Mouse (Mus musculus) cerebellum, adult 11-12 months (tissue): Measurements from ENCODE around the gene Zfp580.

Source experiments
- DNase-seq: peaks from one replicate; pipeline ENCODE4 v3.0.0; 2022

Zfp580 gene

DNA sequence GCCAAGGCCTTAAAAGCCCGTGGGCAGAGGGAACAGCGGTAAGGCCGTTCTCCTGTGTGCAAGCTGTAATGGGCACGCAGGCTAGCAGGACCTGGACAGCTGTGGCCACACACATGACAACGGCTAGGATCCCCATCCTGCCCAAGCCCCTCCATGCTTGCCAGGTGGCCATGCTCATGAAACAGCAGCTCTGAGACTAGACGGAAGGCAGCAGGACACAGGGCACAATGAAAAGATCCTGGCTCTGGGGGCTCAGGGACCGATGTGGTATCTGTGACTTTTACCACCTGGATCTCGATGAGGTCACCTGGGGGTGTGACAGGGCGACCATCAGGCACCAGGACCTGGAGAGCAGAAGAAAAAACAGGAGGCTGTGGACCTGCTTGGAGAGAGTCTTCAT lies 15.2 kb upstream of the Zfp580 start:
- no peak for DNase-seq

GRCm38 (mm10) chr7:5037026-5037425 lies 14.3 kb upstream of the Zfp580 start:
- no peak for DNase-seq

GRCm38 (mm10) chr7:5037467-5037866 lies 13.9 kb upstream of the Zfp580 start:
- no peak for DNase-seq

DNA sequence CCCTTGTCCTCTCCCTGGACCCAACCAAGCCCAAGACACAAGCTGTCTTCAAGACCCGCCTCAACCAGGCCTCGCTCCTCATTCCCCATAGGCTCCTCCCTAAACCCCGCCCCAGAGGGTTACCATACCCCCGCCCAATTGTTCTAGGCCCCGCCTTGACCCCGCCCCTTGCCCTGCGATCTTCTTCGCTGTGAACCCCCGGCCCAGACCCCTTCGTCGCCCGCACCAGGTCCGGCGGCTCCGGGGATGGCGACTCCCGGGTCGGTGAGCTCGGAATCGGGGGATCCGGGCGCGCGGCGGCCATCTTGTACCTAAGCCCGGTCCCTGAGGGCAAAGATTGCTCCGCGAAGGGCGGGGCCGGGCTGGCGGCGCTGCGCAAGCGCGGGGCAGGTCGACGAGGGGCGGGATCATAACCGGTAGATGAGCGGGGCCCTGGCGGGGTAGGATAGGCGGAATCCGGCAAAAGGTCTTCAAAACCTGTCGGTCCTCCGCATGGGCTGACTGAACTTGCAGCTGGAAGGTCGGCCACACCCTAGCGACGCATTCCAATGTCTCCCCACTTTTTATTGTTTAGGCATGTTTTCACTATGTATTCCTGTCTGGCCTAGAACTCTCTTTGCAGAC lies 13.1 kb upstream of the Zfp580 start, which contains the start of gene Zfp784:
TSS of gene Zfp784 (minus strand) at position 338 of the 624 bp plus-strand sequence.
- peak; percentile 94 for DNase-seq

DNA sequence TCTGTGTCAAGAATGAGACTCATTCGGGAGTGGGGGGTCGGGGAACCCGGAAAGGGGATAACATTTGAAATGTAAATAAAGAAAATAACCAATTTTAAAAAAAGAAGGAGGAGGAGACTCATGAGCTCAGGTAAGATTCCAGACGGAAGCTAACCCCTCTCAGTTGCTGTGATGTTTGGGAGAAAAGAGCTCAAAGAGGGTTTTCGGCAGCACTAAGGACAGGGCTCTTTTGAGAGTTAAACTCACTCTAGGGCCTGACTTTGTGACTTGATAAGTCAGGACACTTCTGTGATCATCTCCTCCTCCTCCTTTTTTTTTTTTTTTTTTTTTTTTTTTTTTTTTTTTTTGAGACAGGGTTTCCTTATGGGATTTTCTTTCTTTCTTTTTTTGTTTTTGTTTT lies 12.4 kb upstream of the Zfp580 start:
- no peak for DNase-seq

- DNase-seq = no peak
Observed at GRCm38 (mm10) chr7:5044981-5045380, 6.4 kb upstream of the Zfp580 start.

GRCm38 (mm10) chr7:5046112-5046511 lies 5.2 kb upstream of the Zfp580 start:
- no peak for DNase-seq

GRCm38 (mm10) chr7:5047313-5047712 lies 4.0 kb upstream of the Zfp580 start:
- DNase-seq = no peak

DNA sequence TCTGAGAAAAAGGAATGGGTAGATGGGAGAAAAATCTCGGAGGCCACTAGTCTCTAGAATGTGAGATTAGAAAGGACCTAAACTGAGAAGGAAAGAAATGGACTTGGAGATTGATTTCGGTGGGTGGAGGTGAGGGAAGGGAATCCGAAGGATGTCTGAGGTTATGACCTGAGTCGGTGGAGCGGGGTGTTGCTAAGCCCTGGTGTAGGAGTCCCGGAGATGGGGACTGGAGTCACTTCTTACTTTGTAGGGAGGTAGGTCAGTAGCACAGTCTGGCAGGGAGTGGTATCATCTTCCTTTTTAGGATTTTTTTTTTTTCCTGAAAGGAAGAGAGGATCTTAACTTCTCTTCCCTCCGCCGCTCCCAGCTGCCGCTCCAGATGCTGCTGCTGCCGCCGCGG lies 1.1 kb downstream of the Zfp580 start:
- no peak for DNase-seq

DNA sequence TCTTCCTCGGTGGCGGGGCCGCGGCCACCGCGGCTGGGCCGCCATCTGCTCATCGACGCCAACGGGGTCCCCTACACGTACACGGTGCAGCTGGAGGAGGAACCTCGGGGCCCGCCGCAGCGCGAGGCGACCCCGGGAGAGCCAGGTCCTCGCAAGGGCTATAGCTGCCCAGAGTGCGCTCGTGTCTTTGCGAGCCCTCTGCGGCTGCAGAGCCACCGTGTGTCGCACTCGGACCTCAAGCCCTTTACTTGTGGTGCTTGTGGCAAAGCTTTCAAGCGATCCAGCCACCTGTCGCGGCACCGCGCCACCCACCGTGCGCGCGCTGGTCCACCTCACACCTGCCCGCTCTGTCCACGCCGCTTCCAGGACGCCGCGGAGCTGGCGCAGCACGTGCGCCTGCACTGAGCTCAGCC lies 1.6 kb downstream of the Zfp580 start:
- DNase-seq = peak; percentile 62

GRCm38 (mm10) chr7:5053456-5054179 lies 2.3 kb downstream of the Zfp580 start:
- peak; percentile 52 for DNase-seq

GRCm38 (mm10) chr7:5056651-5057263 lies 5.4 kb downstream of the Zfp580 start:
- peak; percentile 74 for DNase-seq

DNA sequence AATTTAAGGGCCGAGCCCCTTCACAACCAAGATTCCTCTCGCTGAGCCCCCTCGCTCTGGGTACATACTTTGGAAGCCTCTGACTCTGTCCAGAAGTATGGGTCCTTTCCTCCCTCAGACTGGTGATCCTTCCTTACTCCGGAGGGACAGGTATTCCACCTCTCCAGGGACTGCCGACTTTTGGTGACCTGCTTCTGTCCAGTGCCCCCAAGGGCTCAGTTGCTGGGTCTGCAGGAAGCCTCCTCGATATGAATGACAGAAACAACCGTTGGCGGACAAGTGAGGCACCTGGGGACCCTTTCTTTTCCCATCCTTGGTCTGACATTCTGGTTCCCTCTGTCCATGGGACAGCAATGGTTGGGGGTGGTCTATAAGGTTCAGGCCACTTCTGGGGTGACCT lies 6.0 kb downstream of the Zfp580 start:
- peak; percentile 51 for DNase-seq

DNA sequence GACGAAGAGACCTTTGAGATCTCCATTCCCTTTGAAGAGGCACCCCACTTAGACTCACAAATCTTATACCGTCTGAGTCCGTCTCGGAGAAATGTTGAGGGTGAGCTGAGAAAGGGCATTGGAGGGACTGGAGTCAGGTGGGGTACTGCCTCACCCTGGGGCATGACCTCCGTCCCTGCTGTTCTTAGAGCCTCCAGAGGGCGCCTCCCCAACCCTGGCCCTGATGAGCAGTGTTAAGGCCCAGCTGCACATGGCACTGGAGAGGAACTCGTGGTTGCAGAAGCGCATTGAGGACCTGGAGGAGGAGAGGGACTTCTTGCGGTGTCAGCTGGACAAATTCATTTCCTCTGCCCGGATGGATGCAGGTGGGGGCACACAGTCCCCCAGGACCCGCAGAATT lies 6.5 kb downstream of the Zfp580 start:
- peak; percentile 55 for DNase-seq

DNA sequence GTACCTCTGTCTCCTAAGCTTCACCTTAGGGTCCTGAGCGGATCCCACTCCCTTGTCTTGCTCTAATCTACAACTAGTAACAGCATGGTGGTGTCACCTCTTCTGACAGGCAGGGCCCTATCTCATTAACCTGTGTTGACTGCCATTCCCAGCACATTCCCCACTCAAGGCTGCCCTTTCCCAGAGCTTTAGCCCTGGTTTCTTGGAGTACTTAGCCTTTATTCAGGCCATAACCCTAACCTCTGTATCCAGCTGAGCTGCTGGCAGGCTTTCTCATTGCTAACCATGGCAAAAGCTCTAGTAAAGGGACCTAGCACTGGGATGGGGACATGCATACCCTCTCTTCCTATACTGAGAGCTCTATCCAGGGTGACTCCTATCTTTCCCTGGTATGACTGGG lies 7.3 kb downstream of the Zfp580 start:
- DNase-seq = peak; percentile 58

GRCm38 (mm10) chr7:5059421-5059820 lies 8.1 kb downstream of the Zfp580 start:
- DNase-seq = peak; percentile 69

GRCm38 (mm10) chr7:5060239-5060731 lies 8.9 kb downstream of the Zfp580 start:
- DNase-seq = peak; percentile 93

GRCm38 (mm10) chr7:5060944-5061773 lies 9.8 kb downstream of the Zfp580 start:
- peak; percentile 98 for DNase-seq

- DNase-seq = peak; percentile 96
Observed at GRCm38 (mm10) chr7:5061774-5062359, 10.5 kb downstream of the Zfp580 start, which contains the start of gene U2af2. TSS of gene U2af2 (plus strand) at chr7:5062143.

- DNase-seq = no peak
Observed at GRCm38 (mm10) chr7:5062360-5063001, 11.1 kb downstream of the Zfp580 start.

DNA sequence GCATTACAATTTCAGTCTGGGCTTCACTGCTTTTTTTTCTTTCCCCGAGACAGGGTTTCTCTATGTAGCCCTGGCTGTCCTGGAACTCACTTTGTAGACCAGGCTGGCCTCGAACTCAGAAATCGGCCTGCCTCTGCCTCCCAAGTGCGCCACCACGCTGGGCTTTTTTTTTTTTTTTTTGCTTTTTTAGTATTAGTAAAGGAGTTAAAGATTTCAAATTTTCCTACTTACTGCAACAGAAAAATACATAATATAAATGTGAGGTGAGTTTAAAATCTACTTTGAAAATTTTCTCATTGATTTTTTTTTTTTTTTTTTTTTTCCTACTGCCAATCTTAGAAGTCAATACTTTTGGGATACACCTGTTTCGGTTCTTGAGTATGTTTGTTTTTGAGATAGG lies 13.5 kb downstream of the Zfp580 start:
- DNase-seq = no peak

GRCm38 (mm10) chr7:5073586-5073985 lies 22.2 kb downstream of the Zfp580 start:
- no peak for DNase-seq
